14 mouse cellular contexts compared by ENCODE assay signal in the genomic region with DNA sequence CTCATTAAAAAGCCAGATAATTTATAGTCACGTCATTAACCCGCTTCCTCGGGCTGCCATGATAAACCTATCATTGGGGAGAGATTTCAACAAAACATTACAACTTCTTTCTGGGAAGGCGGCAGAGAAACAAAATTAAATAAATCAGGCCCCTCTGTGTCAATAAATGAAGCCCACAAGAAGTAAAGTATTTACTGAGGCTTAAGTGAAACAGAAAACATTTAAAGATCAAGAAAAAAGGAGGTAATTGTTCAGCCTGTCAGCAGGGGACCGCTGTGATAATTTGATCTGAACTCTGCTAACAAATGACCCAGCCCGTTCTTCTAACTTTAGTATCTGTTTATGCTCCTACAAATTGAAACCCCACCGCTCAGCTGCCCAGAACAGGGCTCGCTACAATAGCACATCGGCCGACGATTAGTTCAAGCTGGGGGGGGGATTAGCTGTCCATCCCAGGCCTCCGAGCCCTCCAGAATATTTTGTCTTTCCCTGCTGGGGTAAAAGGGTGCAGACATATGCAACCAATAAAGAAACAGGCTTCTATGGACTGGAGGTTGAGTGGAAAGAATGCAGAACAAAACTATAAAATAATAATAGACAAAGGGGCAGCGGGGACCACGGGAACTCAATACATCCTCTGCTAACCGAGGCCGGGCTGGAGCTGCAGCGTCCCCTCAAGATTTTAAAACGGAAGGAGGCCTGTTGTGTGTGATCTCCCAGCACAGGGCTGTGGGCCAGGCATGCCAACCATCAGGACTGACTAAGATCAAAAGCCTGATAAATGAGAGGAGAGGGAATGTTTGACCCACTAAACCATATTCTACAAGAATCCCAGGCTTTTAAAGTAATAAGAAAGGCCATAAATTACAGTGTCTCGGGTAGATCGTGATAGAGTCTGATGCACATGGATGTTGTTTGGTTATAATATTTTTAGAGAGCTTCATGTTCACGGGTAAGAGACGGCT.
DNase-seq lines count a peak whose midpoint lies in the region; ATAC-seq and TF ChIP-seq lines count a peak whose summit lies in the region.
"Had no signal": no experiment of that assay in that cellular context is flagged by ENCODE, and none has a peak within 500 bp of the region (broad histone marks: within the 10 kb centered on the region; RNA-seq: fewer than 3 reads in every experiment).

No protein-coding gene starts in this region.

- WGBS in heart, embryonic 10.5 days: 44% methylated on average over 22 of the region's 22 CpGs
- 68% methylated on average over 22 of the region's 22 CpGs for WGBS in heart, adult 2 months
- WGBS in forebrain, embryonic 15.5 days: 15% methylated on average over 22 of the region's 22 CpGs

- 0 out of 2 replicates have a peak, but pooled peaks cover 4% of the 10 kb centered on the region for H3K4me1 ChIP-seq in heart, embryonic 10.5 days
- H3K4me1 ChIP-seq in heart, adult 2 months (ENCODE audit: control insufficient read depth, insufficient read depth, low read length): no peaks in the 10 kb centered on the region
- H3K4me1 ChIP-seq in forebrain, embryonic 15.5 days: peaks cover 13% of the 10 kb centered on the region

- no peak overlapping the region for H3K9ac ChIP-seq in heart, adult 2 months (ENCODE audit: low read depth, low read length)
- no peak overlapping the region for H3K9ac ChIP-seq in forebrain, embryonic 15.5 days (replicated peaks)
- H3K9ac ChIP-seq: heart, embryonic 12.5 days had no signal

- ATAC-seq in forebrain, embryonic 15.5 days (replicated peaks): no peak

- no peaks in the 10 kb centered on the region for H3K9me3 ChIP-seq in heart, embryonic 10.5 days
- H3K9me3 ChIP-seq in forebrain, embryonic 15.5 days: no peaks in the 10 kb centered on the region
- H3K9me3 ChIP-seq: heart, embryonic 12.5 days had no signal

- TF ChIP-seq POLR2A in heart, adult 2 months (IDR thresholded peaks at IDR 0.05; ENCODE audit: insufficient read depth, low read depth, low read length): no peak
- no peak for TF ChIP-seq POLR2A in brain, embryonic 14.5 days (IDR thresholded peaks at IDR 0.05; ENCODE audit: borderline replicate concordance, extremely low read depth, insufficient read depth, insufficient read length, poor library complexity, severe bottlenecking)

- no peaks in the 10 kb centered on the region for H3K79me2 ChIP-seq in heart, adult 2 months (replicated peaks; ENCODE audit: control insufficient read depth, insufficient read depth, low read length)

- TF ChIP-seq CTCF in heart, adult 2 months (IDR thresholded peaks at IDR 0.05): no peak
- TF ChIP-seq CTCF in brain, embryonic 14.5 days (IDR thresholded peaks at IDR 0.05; ENCODE audit: borderline replicate concordance, extremely low read depth, insufficient read depth, insufficient read length): no peak

- no peak for TF ChIP-seq EP300 in heart, adult 2 months (IDR thresholded peaks at IDR 0.05; ENCODE audit: insufficient read depth, low read depth, low read length)

- peaks cover 14% of the 10 kb centered on the region for H3K27me3 ChIP-seq in heart, embryonic 10.5 days (ENCODE audit: insufficient read depth, poor library complexity, severe bottlenecking)
- H3K27me3 ChIP-seq in heart, adult 2 months (ENCODE audit: control insufficient read depth, insufficient read depth, low read length): no peaks in the 10 kb centered on the region
- H3K27me3 ChIP-seq in forebrain, embryonic 15.5 days: peaks cover 30% of the 10 kb centered on the region

- intact Hi-C loops in heart, adult 2 months (cut with DNase I): no loop called here

- peak overlapping the region; percentile 12; the same call in 1 of the 2 replicates for H3K4me3 ChIP-seq in heart, embryonic 10.5 days
- H3K4me3 ChIP-seq in heart, adult 2 months: no peak overlapping the region
- H3K4me3 ChIP-seq in forebrain, embryonic 15.5 days: no peak overlapping the region
- H3K4me3 ChIP-seq: heart, embryonic 12.5 days; left cerebral cortex, adult 2 months had no signal

- no peak for DNase-seq in heart, embryonic 10.5 days (ENCODE audit: low spot score)
- DNase-seq in heart, adult 2 months: no peak
- DNase-seq in brain, embryonic 14.5 days (ENCODE audit: low read depth): peak; percentile 43
- peak; percentile 65 for DNase-seq in mesoderm, embryonic 11.5 days (ENCODE audit: low read depth, low spot score)
- no peak for DNase-seq in adrenal gland, adult 18-20 months (ENCODE audit: low spot score in 2 of 2)
- DNase-seq in ovary, adult 18-20 months (ENCODE audit: low spot score): no peak
- DNase-seq in adrenal gland, postnatal 4 days (ENCODE audit: low spot score in 2 of 2): no peak
- DNase-seq: cerebellum, adult 2 months; kidney, adult 2 months; lung, postnatal 4 days had no signal

- no peak overlapping the region for H3K27ac ChIP-seq in heart, embryonic 10.5 days
- no peak overlapping the region for H3K27ac ChIP-seq in heart, adult 2 months
- H3K27ac ChIP-seq in forebrain, embryonic 15.5 days (replicated peaks): no peak overlapping the region
- H3K27ac ChIP-seq: left cerebral cortex, adult 2 months had no signal

- H3K36me3 ChIP-seq in heart, embryonic 10.5 days: no peaks in the 10 kb centered on the region
- H3K36me3 ChIP-seq in heart, adult 2 months (ENCODE audit: control insufficient read depth, insufficient read depth, low read length): no peaks in the 10 kb centered on the region
- H3K36me3 ChIP-seq in forebrain, embryonic 15.5 days: no peaks in the 10 kb centered on the region
- H3K36me3 ChIP-seq: G1E; heart, embryonic 12.5 days had no signal

- H3K4me2 ChIP-seq in forebrain, embryonic 15.5 days (replicated peaks): 0 out of 2 replicates have a peak overlapping the region, but pooled peaks have one; percentile 1

Comparison
In these comparisons a context has a peak if more than half of its experiments do, and no peak if none do; other contexts are left out.
1. DNase-seq: peak in brain, embryonic 14.5 days (single experiment) and mesoderm, embryonic 11.5 days (single experiment); none in heart, embryonic 10.5 days (single experiment), heart, adult 2 months (0 of 2), adrenal gland, adult 18-20 months (0 of 2), ovary, adult 18-20 months (single experiment) and adrenal gland, postnatal 4 days (0 of 2).